Mouse (Mus musculus) olfactory bulb, adult 2 months (tissue): ENCODE results near the gene Tpk1.

ENCODE experiments used
- CTCF ChIP-seq: fragments of 200-500 bp; IDR thresholded peaks from 2 replicates; pipeline ENCODE4 v1.5.1; 2012; ENCODE audit warnings: low read depth, mild to moderate bottlenecking, low read length, moderate library complexity; ENCODE audit not compliant: insufficient read depth
- POLR2A ChIP-seq: fragments of 200-500 bp; IDR thresholded peaks from 2 replicates; pipeline ENCODE4 v1.6.1; 2012; ENCODE audit warnings: mild to moderate bottlenecking, low read depth, low read length, moderate library complexity; ENCODE audit not compliant: insufficient read depth

- TF ChIP-seq POLR2A (no peak), CTCF (no peak)
Observed at GRCm38 (mm10) chr6:43654876-43655456, 11.1 kb downstream of the Tpk1 start.
